Mouse (Mus musculus): Measurements from ENCODE around the gene Myl3.

DNA sequence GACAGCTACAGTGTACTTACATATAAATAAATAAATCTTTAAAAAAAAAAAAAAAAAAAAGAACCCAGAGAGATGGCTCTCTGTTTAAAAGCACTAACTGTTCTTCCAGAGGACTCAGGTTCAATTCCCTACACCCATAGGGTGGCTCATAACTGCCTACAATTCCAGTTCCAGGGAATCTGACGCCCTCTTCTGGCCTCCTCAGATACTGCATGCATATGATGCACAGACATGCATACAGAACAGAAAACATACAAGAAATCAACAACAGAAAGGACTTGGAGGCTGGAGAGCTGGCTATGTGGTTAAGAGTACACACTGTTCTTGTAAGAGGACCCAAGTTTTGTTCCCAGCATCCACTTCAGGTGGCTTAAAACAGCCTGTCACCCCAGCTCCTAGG, 3.6 kb upstream of the Myl3 start:
- no peak for TF ChIP-seq CTCF (IDR thresholded peaks at IDR 0.05; ENCODE audit: borderline replicate concordance, insufficient read depth, low read length)
- no peak for TF ChIP-seq POLR2A (IDR thresholded peaks at IDR 0.05; ENCODE audit: low read depth, low read length)

All from embryonic fibroblast, embryonic 13.5 days (primary cell).